16 mouse cellular contexts compared by ENCODE assay signal in genomic region chr6:145885069-145885468, GRCm38 (mm10).
"Had no signal": no experiment of that assay in that cellular context is flagged by ENCODE, and none has a peak within 500 bp of the region (broad histone marks: within the 10 kb centered on the region; RNA-seq: fewer than 3 reads in every experiment).

No protein-coding gene starts in this region.

- H3K4me2 ChIP-seq: intestine, embryonic 15.5 days; kidney, embryonic 15.5 days; liver, embryonic 13.5 days; lung, embryonic 14.5 days; stomach, embryonic 15.5 days had no signal

- DNase-seq: kidney, adult 11 months; kidney, adult 8-10 months; kidney, postnatal 10 days; kidney, postnatal 36 days; layer of hippocampus, postnatal 36 days; liver, embryonic 13.5 days; lung, embryonic 14.5 days; midbrain, embryonic 14.5 days; right cerebral cortex, postnatal 4 days; thymus, postnatal 25 days had no signal

- H3K9me3 ChIP-seq: intestine, embryonic 15.5 days; kidney, embryonic 15.5 days; liver, embryonic 13.5 days; midbrain, embryonic 10.5 days; stomach, embryonic 15.5 days had no signal

- H3K4me3 ChIP-seq: intestine, embryonic 15.5 days; kidney, embryonic 15.5 days; left cerebral cortex, adult 2 months; liver, embryonic 13.5 days; megakaryocyte, embryonic 14.5 days; midbrain, embryonic 10.5 days; stomach, embryonic 15.5 days had no signal

- ATAC-seq: intestine, embryonic 15.5 days had no signal

- H3K27me3 ChIP-seq: intestine, embryonic 15.5 days; kidney, embryonic 15.5 days; liver, embryonic 13.5 days; stomach, embryonic 15.5 days had no signal

- H3K27ac ChIP-seq: intestine, embryonic 15.5 days; kidney, embryonic 15.5 days; left cerebral cortex, adult 2 months; liver, embryonic 13.5 days; midbrain, embryonic 10.5 days; stomach, embryonic 15.5 days had no signal

- H3K9ac ChIP-seq: intestine, embryonic 15.5 days; kidney, embryonic 15.5 days; liver, embryonic 13.5 days; lung, embryonic 14.5 days; stomach, embryonic 15.5 days had no signal

- H3K36me3 ChIP-seq: intestine, embryonic 15.5 days; kidney, embryonic 15.5 days; liver, embryonic 13.5 days; midbrain, embryonic 10.5 days; stomach, embryonic 15.5 days had no signal

- H3K4me1 ChIP-seq: intestine, embryonic 15.5 days; kidney, embryonic 15.5 days; liver, embryonic 13.5 days; midbrain, embryonic 10.5 days; stomach, embryonic 15.5 days had no signal
